Mouse (Mus musculus): ENCODE results near the gene Nup37.

Nup37 gene

GRCm38 (mm10) chr10:88146707-88147477, at the start of gene Nup37, which contains the start of gene Parpbp:
TSS of gene Nup37 (plus strand) at chr10:88146992.
TSS of gene Parpbp (minus strand) at chr10:88146941.
- DNase-seq (ENCODE audit: low spot score in 2 of 2): peak; percentile 65 to 83

- DNase-seq (ENCODE audit: low spot score in 2 of 2): no peak
These were observed 40.6 kb upstream of the Nup37 start for GRCm38 (mm10) chr10:88106169-88106568.

GRCm38 (mm10) chr10:88113290-88113689, 33.5 kb upstream of the Nup37 start:
- DNase-seq (ENCODE audit: low spot score in 2 of 2): no peak

- DNase-seq (ENCODE audit: low spot score in 2 of 2): no peak
These were observed 27.1 kb upstream of the Nup37 start for GRCm38 (mm10) chr10:88119721-88120120.

GRCm38 (mm10) chr10:88135630-88136029, 11.2 kb upstream of the Nup37 start:
- DNase-seq (ENCODE audit: low spot score in 2 of 2): no peak

GRCm38 (mm10) chr10:88146187-88146586, 605 bp upstream of the Nup37 start:
- no peak for DNase-seq (ENCODE audit: low spot score in 2 of 2)

GRCm38 (mm10) chr10:88150381-88150780, 3.6 kb downstream of the Nup37 start:
- DNase-seq (ENCODE audit: low spot score in 2 of 2): no peak

- no peak for DNase-seq (ENCODE audit: low spot score in 2 of 2)
These were observed 4.9 kb downstream of the Nup37 start for GRCm38 (mm10) chr10:88151658-88152057.

- DNase-seq (ENCODE audit: low spot score in 2 of 2): no peak
These were observed 15.3 kb downstream of the Nup37 start for GRCm38 (mm10) chr10:88162096-88162495.

- no peak for DNase-seq (ENCODE audit: low spot score in 2 of 2)
These were observed 15.9 kb downstream of the Nup37 start for GRCm38 (mm10) chr10:88162676-88163075.

GRCm38 (mm10) chr10:88166158-88166557, 19.4 kb downstream of the Nup37 start:
- no peak for DNase-seq (ENCODE audit: low spot score in 2 of 2)

GRCm38 (mm10) chr10:88167438-88168077, 20.8 kb downstream of the Nup37 start:
- DNase-seq (ENCODE audit: low spot score in 2 of 2): no peak

GRCm38 (mm10) chr10:88200541-88200940, 53.7 kb downstream of the Nup37 start:
- DNase-seq (ENCODE audit: low spot score in 2 of 2): no peak

- DNase-seq (ENCODE audit: low spot score in 2 of 2): peak; percentile 91 to 92
These were observed 54.3 kb downstream of the Nup37 start, which contains the start of gene Washc3 for GRCm38 (mm10) chr10:88200951-88201638. TSS of gene Washc3 (plus strand) at chr10:88201093.

- no peak for DNase-seq (ENCODE audit: low spot score in 2 of 2)
These were observed 54.9 kb downstream of the Nup37 start for GRCm38 (mm10) chr10:88201650-88202049.

GRCm38 (mm10) chr10:88202581-88202980, 55.8 kb downstream of the Nup37 start:
- DNase-seq (ENCODE audit: low spot score in 2 of 2): no peak

- DNase-seq (ENCODE audit: low spot score in 2 of 2): no peak
These were observed 56.4 kb downstream of the Nup37 start for GRCm38 (mm10) chr10:88203236-88203635.

- DNase-seq (ENCODE audit: low spot score in 2 of 2): no peak
These were observed 65.9 kb downstream of the Nup37 start for GRCm38 (mm10) chr10:88212644-88213043.

- no peak for DNase-seq (ENCODE audit: low spot score in 2 of 2)
These were observed 68.2 kb downstream of the Nup37 start for GRCm38 (mm10) chr10:88214800-88215514.

GRCm38 (mm10) chr10:88218161-88218560, 71.4 kb downstream of the Nup37 start:
- DNase-seq (ENCODE audit: low spot score in 2 of 2): no peak

GRCm38 (mm10) chr10:88221718-88222117, 74.9 kb downstream of the Nup37 start:
- DNase-seq (ENCODE audit: low spot score in 2 of 2): no peak

- DNase-seq (ENCODE audit: low spot score in 2 of 2): no peak
These were observed 78.6 kb downstream of the Nup37 start for GRCm38 (mm10) chr10:88225421-88225820.
